Mouse (Mus musculus): ENCODE results near the gene Dctpp1.

DNA sequence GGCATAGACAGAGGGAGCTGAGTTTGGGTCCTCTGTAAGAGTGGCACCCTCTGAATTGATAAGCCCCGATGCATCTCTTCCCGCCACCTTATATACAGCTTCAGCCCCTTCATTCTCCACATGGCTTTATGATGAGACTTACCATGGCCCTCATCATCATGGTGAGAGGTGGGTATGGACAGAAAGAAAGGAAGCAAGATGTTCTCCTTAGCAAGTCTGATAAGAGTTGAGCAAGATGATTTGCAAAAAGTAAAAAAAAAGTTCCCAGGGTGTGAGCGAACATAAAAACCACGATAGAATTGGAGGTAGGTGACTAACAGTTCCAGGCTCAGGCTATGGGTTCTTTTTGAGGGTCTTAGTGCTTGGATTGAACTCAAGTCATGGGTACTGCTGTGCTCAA is 41.8 kb downstream of the Dctpp1 start:
- TF ChIP-seq CTCF (conservative IDR thresholded peaks at IDR 0.05; ENCODE audit: insufficient read depth, insufficient read length, low read depth, low read length) (no peak), POLR2A (IDR thresholded peaks at IDR 0.05; ENCODE audit: low read depth, low read length) (no peak)

Measured in kidney, adult 2 months (tissue).